Mouse (Mus musculus) liver, adult 2 months (tissue): ENCODE measurements around the gene Susd1.

Experiments
- CTCF ChIP-seq: fragments of 200-500 bp; IDR thresholded peaks from 2 replicates; pipeline ENCODE4 v1.5.1; 2011; ENCODE audit warnings: low read depth, low read length, control low read depth
- POLR2A ChIP-seq: fragments of 200-500 bp; IDR thresholded peaks from 2 replicates; pipeline ENCODE4 v1.6.1; 2011; ENCODE audit warnings: low read length, control low read depth; ENCODE audit not compliant: insufficient read depth; ENCODE audit errors: extremely low read depth

DNA sequence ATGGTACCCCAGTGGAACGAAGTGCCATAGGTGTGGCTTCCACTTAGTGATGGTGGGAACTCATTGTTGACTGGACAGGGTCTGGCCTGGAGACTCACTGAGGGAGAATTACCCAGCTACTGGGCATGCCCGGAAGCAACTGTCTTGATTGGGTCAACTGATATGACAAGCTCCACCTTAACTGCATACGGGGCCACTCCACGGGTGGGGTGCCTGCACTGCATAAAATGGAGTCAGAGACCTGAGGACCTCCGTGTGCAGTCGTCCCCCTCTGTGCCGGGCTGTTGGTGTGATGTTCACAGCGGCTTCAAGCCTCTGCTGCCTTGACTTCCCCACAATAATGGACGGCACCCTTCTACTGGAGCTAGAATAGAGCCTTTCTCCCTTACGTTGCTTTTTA, 79.5 kb downstream of the Susd1 start:
- TF ChIP-seq POLR2A (no peak), CTCF (no peak)
